Mouse (Mus musculus): ENCODE measurements around the gene Gucy2f.
"Not testable (repeated sequence)": the region's sequence is repeated elsewhere in the genome, so short reads cannot be mapped to it uniquely, and the experiment has no call there.

The Gucy2f gene

DNA sequence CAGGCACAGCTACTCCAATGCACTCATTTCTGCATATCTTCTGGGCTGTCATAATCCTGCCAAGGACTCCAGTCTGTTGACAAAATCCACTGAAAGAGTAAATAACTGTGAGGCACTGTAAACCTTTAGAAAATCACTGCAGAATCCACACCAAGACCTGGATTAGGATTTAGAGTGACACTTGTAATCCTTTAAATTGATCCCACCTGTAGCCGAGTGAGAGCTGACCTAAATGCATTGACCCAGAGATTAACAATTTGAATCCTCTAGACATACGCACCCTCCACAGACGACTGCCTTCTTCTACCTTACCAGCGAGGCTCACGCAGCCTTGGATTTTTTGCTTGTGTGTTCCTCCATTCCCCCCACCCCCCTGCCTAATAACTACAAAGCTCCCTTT is at the start of gene Gucy2f:
Gucy2f (minus strand) TSS at position 101 of the 400 bp plus-strand sequence.
- DNase-seq (ENCODE audit: low spot score), result no peak

- no peak for DNase-seq (ENCODE audit: low spot score)
These were observed 49.1 kb upstream of the Gucy2f start for GRCm38 (mm10) chrX:142245682-142246327.

DNA sequence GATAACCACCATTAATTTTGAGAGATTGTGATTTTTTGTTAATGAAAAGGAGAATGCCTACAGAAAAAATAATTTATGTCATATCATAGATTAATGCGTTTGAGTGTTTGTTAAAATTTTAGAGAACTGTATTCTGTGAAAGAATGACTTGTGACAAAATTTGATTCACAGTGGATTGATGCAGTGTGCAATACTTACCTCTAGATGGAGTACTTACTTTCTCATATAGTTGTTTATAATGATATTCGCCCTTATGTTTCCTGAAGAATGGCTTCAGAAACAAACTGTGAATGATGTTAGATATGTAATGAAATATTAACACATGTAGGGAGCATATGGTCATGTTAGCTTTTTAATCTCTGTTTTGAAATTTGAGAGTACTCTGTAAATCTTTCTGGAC is 40.4 kb upstream of the Gucy2f start:
- no peak for DNase-seq (ENCODE audit: low spot score)

- not testable (repeated sequence) for DNase-seq (ENCODE audit: low spot score)
These were observed 39.4 kb upstream of the Gucy2f start for GRCm38 (mm10) chrX:142236146-142236545.

- no peak for DNase-seq (ENCODE audit: low spot score)
These were observed 32.0 kb upstream of the Gucy2f start for GRCm38 (mm10) chrX:142228769-142229158.

DNA sequence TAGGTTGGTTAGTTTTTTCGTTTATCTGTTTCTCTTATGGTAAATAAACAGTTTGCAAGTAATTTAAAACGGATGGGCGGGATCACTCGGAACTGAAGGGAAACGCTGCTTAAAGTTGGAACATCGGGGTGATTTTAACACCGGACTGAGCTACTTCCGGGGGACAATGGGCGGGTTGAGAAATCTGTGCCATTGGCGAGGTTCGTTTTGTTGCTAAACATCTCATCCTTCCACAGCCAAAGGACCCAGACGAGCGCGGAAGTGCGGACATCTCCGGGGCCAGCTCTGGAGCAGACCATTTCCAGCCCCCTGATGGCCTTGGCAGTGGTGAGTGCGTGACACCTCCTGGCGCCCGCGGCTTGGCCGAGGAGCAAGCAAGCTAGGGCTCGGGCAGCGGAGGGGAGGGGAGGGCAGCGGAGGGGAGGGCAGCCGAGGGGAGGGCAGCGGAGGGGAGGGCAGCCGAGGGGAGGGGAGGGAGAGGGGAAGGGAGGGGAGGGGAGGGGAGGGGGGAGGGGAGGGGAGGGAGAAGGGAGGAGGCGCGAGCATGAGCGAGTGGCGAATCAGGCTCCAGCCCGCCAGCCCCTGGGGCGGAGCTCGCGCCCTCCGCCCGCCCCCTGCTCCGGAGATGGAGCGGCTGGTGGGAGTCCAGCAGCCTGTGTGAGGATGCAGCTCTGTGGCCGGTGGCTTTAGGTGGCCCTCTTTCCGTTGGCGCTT is 31.5 kb upstream of the Gucy2f start:
- peak; percentile 68 for DNase-seq (ENCODE audit: low spot score)

DNA sequence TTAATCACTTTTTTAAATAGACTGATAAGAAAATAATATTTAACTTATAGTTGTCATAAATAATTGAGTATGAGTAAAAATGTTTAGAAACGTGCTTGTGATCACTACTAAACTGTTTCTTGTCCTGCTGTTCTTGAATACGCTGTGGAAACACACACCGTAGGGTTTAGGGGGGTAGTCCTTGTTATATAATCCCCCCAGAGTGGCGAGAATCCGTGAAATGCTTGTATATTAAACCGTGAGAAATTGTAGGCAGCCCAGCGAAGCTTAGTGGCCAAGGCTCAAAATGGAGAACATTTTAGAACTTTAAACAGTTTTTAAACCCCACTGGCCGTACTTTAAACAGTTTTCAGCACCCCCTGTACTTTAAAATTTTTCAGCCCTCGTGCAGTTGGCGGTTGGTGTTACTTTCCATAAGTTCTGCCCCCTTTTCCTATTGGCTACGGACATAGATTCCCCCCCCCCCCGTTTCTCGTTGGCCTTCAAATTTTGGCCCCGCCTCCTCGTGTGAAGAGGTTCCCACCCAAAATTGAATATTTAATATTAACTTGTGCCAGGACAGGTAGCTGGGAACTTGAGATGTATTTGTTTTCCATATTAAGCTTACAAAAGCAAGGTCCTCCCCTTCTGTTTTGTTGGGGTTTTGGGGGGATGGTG is 30.8 kb upstream of the Gucy2f start:
- DNase-seq (ENCODE audit: low spot score), result peak; percentile 17

DNA sequence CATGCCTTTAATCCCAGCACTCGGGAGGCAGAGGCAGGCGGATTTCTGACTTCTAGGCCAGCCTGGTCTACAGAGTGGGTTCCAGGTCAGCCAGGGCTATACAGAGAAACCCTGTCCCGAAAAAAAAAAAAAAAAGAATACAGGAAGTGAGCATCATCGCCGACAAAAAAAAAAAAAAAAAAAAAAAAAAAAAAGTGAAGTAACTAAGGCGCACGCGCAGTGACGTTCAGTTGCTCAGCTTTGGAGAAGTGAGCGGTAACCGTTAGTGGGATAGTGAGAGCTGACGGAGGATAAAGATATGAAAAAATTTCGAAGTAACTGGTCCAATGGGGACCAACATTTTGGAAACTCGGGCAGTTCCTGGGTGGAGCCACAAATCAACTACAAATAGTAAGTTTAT is 29.8 kb upstream of the Gucy2f start, which contains the start of gene Nxt2:
Nxt2 (plus strand) TSS at position 229 of the 400 bp plus-strand sequence.
- no peak for DNase-seq (ENCODE audit: low spot score)

DNA sequence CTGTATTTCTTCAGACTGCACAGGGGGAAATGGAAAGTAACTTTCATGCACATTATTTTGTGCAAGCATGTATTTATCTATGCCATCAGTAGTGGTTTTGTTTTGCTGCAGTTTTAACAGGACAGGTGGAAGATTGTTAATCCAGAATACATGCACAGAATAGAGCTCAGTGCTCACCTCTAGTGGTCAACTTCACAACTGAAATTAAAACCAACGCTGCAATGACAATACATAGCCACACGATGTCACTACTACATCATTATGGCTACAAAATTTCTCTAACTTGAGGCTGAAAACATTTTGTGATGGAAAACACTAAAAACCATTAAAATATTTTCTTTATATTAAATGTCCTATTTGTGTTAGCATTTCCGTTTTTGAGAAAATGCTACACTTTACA is 3.6 kb upstream of the Gucy2f start:
- peak; percentile 50 for DNase-seq (ENCODE audit: low spot score)

- DNase-seq (ENCODE audit: low spot score), result no peak
These were observed 1.2 kb downstream of the Gucy2f start for GRCm38 (mm10) chrX:142195551-142195950.

DNA sequence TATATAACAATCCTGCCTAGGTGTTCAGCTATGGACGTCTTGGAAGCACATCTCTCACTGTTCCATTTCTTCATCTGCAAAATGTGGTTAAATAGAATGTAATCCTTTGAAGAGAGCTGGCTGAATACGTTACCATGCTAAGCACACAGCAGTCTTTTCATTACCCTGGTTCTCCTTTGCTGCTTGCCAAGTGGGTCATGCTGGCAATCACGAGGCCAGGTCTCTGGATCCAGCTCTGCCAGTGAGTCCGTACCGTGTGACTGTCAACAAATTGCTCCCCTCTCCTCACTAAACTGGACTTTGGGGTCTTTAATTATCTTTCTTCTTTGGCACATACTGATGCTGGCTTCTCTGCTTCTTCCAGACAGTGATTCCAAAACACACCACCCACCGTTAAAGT is 2.3 kb downstream of the Gucy2f start:
- DNase-seq (ENCODE audit: low spot score), result no peak

DNA sequence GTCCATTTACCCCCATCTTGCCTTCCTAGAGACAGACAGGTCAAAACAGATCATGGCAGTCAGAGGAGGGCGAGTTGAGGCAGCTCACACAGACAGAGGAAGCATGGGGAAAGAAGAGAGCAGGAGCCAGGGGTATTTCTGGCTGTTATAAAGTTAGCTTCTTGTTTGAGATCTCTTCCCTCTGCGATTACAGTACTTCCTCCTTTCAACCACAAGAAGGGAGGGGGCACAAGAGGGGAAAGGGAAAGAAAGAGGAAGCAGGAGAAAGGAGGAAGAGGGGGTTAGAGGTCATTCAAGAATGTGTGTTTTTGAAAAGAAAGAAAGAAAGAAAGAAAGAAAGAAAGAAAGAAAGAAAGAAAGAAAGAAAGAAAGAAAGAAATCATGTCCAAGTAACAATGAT is 6.4 kb downstream of the Gucy2f start:
- DNase-seq (ENCODE audit: low spot score), result no peak

DNA sequence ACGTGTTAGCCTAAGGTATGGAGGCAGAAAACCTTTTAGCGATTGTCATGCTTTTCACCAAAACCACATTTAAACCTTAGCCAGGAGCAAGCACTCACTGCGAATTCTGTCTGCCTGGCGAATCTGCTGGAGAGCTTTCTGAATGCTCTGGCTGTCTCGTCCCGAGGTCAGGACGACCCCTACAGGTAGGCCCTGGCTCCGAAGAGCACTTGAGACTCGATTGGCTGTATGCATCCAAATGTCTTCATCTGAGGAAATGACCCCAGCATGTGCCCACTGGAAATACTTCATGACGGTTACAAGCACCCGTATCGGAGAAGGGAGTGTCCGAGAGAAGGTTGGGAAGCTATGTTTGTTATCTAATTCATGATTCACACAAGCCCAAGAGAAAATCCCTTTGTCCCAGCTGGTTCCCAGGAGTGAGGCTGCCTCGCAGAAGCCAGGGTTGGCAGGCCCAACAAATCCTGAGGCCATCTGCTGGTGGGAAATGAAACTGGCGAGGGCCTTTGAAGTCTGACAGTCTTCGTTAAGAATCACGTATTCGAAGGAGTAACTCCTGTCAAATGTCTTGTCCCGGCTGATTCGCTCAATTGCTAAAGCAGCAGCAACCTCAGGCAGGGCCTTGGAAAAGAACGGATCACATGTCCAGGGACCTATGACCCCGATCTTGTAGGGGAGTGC is 7.6 kb downstream of the Gucy2f start:
- DNase-seq (ENCODE audit: low spot score), result no peak

DNA sequence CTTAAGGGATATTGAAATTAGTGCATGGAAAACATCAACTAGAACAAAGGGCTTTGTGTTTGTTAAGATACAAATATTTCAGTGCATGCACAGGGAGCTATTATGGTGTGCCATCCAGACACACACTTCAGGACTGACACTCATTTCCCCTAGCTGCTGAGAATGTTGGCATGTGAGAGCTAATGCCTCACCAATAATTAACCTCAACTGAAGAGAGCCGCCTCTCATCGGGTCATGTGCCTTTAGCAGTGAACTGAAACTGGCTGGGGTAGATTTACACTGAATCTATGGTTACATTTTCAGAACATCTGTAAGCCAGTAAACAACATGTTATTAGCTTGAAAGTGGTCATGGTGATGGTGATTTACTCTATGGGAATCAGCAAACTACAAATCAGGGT is 14.7 kb downstream of the Gucy2f start:
- no peak for DNase-seq (ENCODE audit: low spot score)

DNA sequence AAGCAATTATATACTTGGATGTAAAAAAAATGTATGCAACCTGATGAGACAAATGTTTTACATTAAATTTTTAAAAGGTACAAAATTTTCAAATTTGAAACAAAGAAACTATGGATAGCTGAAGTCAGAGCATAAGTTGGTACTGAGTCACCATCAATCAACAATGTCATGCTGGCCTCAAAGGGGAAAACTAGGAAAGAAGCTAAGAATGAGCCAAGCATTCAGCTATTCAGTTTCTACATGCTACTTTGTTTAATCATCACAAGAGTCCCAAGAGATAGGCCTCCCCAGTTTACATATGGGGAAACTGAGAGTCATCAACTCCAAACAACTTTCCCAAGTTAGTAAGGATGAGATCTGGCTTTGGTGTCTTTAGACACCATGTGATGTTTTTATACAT is 19.8 kb downstream of the Gucy2f start:
- no peak for DNase-seq (ENCODE audit: low spot score)

DNA sequence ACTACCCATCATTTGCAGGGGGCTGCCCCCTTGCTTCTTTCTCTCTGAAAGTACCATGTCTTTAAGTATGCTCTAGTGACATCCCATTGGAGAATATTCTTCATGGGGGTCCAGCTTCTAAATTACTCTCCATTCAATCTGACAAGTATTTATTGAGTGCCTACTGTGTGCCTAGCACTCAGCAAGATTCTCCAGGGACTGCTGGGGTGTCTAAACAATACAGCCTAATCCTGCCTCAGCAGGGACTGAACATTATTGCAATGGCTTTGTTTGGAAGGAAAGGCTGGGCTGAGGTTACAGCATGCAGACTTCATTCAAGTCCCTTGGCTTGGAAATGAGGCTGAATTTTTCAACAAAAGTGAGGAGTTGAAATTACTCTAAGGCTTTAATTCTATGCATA is 81.0 kb downstream of the Gucy2f start:
- DNase-seq (ENCODE audit: low spot score), result no peak

- DNase-seq (ENCODE audit: low spot score), result no peak
These were observed 85.5 kb downstream of the Gucy2f start for GRCm38 (mm10) chrX:142111236-142111635.

DNA sequence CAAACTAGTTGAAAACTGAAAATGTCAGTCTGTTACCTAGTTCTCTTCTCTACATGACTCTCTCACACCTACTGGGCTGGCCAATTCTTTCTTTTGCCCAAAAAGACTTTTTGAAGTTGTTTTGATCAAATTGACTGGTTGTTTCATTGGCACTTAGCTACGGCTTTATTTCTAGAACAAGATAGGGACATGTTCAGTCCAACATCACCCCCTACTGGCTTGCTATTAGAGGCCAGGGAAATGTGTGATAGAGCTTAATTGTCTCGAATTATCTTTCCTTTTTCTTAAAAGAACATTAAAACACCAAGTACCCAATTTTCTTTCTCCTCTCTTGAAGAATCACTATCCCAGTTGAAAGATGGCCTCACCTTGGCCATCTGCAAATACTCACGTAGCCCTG is 99.8 kb downstream of the Gucy2f start:
- DNase-seq (ENCODE audit: low spot score), result no peak

DNA sequence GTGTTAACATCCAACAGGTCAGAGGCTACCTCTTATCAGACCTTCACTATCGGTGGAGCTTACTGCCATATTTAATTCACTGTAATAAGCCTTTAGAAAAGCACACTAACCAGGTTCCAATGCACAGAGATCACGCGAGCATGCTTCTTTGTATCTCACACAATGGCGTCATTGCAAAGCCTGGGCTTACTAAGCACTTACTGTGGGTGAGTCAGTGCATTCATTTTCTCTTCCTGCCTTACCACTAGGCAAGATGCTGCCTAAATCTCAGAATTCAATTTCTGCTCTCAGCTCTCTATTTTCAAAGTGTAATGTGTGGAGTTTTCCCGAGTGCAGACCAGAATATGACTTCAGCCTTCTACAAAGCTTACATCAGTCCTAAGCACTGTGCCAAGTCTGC is 101.2 kb downstream of the Gucy2f start:
- DNase-seq (ENCODE audit: low spot score), result no peak

DNA sequence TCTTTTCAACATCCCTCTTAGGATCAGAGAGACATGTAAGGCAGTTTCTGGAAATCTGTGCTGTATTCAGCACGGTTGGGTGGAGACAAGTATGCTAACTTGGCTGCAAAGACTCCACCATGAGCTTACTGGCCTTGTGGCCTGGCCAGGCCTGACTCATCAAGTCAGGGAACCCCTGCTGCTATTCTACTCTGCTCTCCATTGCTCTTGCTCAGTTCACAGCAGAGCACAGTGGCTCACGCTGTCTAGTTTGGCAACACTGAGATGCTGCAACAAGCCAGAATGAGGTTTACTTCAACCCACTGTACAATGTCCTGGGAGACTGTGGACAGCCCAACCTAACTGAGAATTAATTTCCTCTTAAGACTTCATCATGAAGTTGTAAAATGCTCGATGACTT is 134.1 kb downstream of the Gucy2f start:
- no peak for DNase-seq (ENCODE audit: low spot score)
